Mouse (Mus musculus) lung, embryonic 16.5 days (tissue): ENCODE results near the gene Gm14819. TPM values are rescaled to one million over a fixed set of nuclear protein-coding genes. Genes with fewer than 3 reads are reported as not detected.
"Not testable (repeated sequence)": the region's sequence is repeated elsewhere in the genome, so short reads cannot be mapped to it uniquely, and the experiment has no call there.

Experiments used
- ATAC-seq: fragments of 200-750 bp; cut with Nextera tagmentation; 2 replicates; pipeline ENCODE4 v1.8.0; 2017; ENCODE audit warnings: low read depth, mild to moderate bottlenecking, moderate library complexity
- H3K27ac ChIP-seq: fragments of 300-500 bp; sonication (generic); 2 replicates; pipeline ENCODE4 v1.5.1; 2014; ENCODE audit warnings: mild to moderate bottlenecking, control low read depth, low read length
- H3K27me3 ChIP-seq: fragments of 300-500 bp; sonication (generic); 2 replicates; pipeline ENCODE4 v1.6.1; 2014; ENCODE audit warnings: low read depth, low read length, mixed read lengths; ENCODE audit not compliant: control insufficient read depth, insufficient read depth
- H3K36me3 ChIP-seq: fragments of 300-500 bp; sonication (generic); 2 replicates; pipeline ENCODE4 v1.6.1; 2014; ENCODE audit warnings: low read length; ENCODE audit not compliant: control insufficient read depth, insufficient read depth
- H3K4me1 ChIP-seq: fragments of 300-500 bp; sonication (generic); replicated peaks from 2 replicates; pipeline ENCODE4 v1.6.1; 2014; ENCODE audit warnings: low read length, mixed read lengths; ENCODE audit not compliant: control insufficient read depth, insufficient read depth
- H3K4me2 ChIP-seq: fragments of 300-500 bp; sonication (generic); 2 replicates; pipeline ENCODE4 v1.6.1; 2014; ENCODE audit warnings: low read depth, low read length, control low read depth
- H3K4me3 ChIP-seq: fragments of 300-500 bp; sonication (generic); 2 replicates; pipeline ENCODE4 v1.5.1; 2014; ENCODE audit warnings: mild to moderate bottlenecking, low read length, control low read depth
- H3K9ac ChIP-seq: fragments of 300-500 bp; sonication (generic); 2 replicates; pipeline ENCODE4 v1.6.1; 2014; ENCODE audit warnings: low read length, control low read depth
- H3K9me3 ChIP-seq: fragments of 300-500 bp; sonication (generic); 2 replicates; pipeline ENCODE4 v1.6.1; 2016; ENCODE audit warnings: low read length; ENCODE audit not compliant: control insufficient read depth
- WGBS: fragments of 180-500 bp; shearing (Covaris S2); extraction: QIAGEN DNeasy Blood & Tissue Kit; methylation state at CpG from one replicate; pipeline ENCODE4 v1.1.7; 2014; 5-methylcytosine and 5-hydroxymethylcytosine counted together
- polyA plus RNA-seq: library from polyadenylated mRNA; unstranded; fragments of >200 nt; fragmentation: Nextera tagmentation; extraction: Ambion mirVana; gene quantifications from 2 replicates; pipeline ENCODE4 v1.2.1, GENCODE M21; 2015

Gm14819 gene
- polyA plus RNA-seq = not detected in 2 replicates

DNA sequence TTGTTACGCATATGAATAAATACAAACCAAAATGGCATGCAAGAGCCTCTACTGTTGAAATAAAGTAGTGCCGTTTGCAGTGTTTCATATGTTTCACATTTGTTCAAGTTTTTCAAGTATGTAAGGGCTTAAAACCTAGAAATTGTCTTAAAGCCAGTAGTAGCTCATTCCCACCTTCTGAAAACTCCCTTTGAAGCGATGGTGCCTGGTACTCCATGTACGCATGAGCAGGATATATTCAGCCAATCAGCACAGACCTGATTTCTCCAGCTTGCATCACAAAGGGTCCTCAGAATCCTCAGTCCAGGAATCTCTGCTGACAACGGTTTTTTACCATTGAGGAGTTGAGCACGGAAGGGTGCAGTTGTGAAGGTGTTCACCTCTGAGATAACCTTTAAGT is at the start of gene Gm14819:
TSS of gene Gm14819 (plus strand) at position 301 of the 400 bp plus-strand sequence.
- H3K9ac ChIP-seq, H3K4me1 ChIP-seq, ATAC-seq, H3K4me3 ChIP-seq, H3K36me3 ChIP-seq, H3K9me3 ChIP-seq, H3K27ac ChIP-seq, H3K4me2 ChIP-seq, H3K27me3 ChIP-seq: not testable (repeated sequence)
- WGBS = no CpG with 5 or more reads among the region's 6 CpGs
